Mouse (Mus musculus) thymus, adult 2 months (tissue): ENCODE measurements around the gene Ift80. TPM values are rescaled to one million over a fixed set of nuclear protein-coding genes. Genes with fewer than 3 reads are reported as not detected.

Experiments
- DNase-seq: peaks from one replicate; pipeline ENCODE4 v3.0.0; 2021
- H3K27ac ChIP-seq: fragments of 200-500 bp; 2 replicates; pipeline ENCODE4 v1.5.1; 2012; ENCODE audit warnings: low read length, control low read depth; ENCODE audit not compliant: control insufficient read depth, insufficient read depth
- H3K27me3 ChIP-seq: fragments of 200-500 bp; 2 replicates; pipeline ENCODE4 v1.6.1; 2012; ENCODE audit warnings: mild to moderate bottlenecking, low read length, moderate library complexity, mixed read lengths; ENCODE audit not compliant: control insufficient read depth, insufficient read depth
- H3K36me3 ChIP-seq: fragments of 200-500 bp; 2 replicates; pipeline ENCODE4 v1.6.1; 2012; ENCODE audit warnings: mild to moderate bottlenecking, low read length, moderate library complexity; ENCODE audit not compliant: control insufficient read depth, insufficient read depth
- H3K4me1 ChIP-seq: fragments of 200-500 bp; replicated peaks from 2 replicates; pipeline ENCODE4 v1.6.1; 2012; ENCODE audit warnings: low read length; ENCODE audit not compliant: control insufficient read depth, insufficient read depth
- H3K4me3 ChIP-seq: fragments of 200-500 bp; 2 replicates; pipeline ENCODE4 v1.5.1; 2012; ENCODE audit warnings: mild to moderate bottlenecking, low read length, control low read depth, moderate library complexity; ENCODE audit not compliant: control insufficient read depth, insufficient read depth
- CTCF ChIP-seq: fragments of 200-500 bp; IDR thresholded peaks from 2 replicates; pipeline ENCODE4 v1.5.1; 2012; ENCODE audit warnings: mild to moderate bottlenecking, control low read depth, low read length, moderate library complexity, borderline replicate concordance; ENCODE audit not compliant: control insufficient read depth, poor library complexity, insufficient read depth; ENCODE audit errors: extremely low read depth
- POLR2A ChIP-seq: fragments of 200-500 bp; IDR thresholded peaks from 2 replicates; pipeline ENCODE4 v1.6.1; 2012; ENCODE audit warnings: mild to moderate bottlenecking, low read length, control low read depth, moderate library complexity; ENCODE audit not compliant: control insufficient read depth, poor library complexity, insufficient read depth; ENCODE audit errors: extremely low read depth
- WGBS: fragments of 180-500 bp; shearing (Covaris S2); methylation state at CpG from one replicate; pipeline ENCODE4 v1.1.7; 2018; 5-methylcytosine and 5-hydroxymethylcytosine counted together
- polyA plus RNA-seq: library from polyadenylated mRNA; depleted of rRNA; stranded (reverse); fragments of >200 nt; gene quantifications from 2 replicates; pipeline ENCODE4 v1.2.3, GENCODE M21; 2012

The Ift80 gene
- polyA plus RNA-seq, 1 experiment, result 21.3 TPM

GRCm38 (mm10) chr3:68897154-68897553 lies 107.2 kb downstream of the Ift80 start:
- Histone ChIP-seq H3K4me1 (no peaks in the 10 kb centered on the region), H3K4me3 (no peak overlapping the region), H3K27ac (no peak overlapping the region), H3K27me3 (no peaks in the 10 kb centered on the region), H3K36me3 (peaks cover 37% of the 10 kb centered on the region)
- TF ChIP-seq CTCF, result no peak
- no peak for TF ChIP-seq POLR2A
- DNase-seq, result no peak
- 96% methylated on average over 5 of the region's 5 CpGs for WGBS

GRCm38 (mm10) chr3:68895426-68895825 lies 108.9 kb downstream of the Ift80 start:
- no peak overlapping the region for H3K4me3 ChIP-seq
- TF ChIP-seq CTCF (no peak), POLR2A (no peak)
- no peaks in the 10 kb centered on the region for H3K27me3 ChIP-seq
- no peak overlapping the region for H3K27ac ChIP-seq
- no peaks in the 10 kb centered on the region for H3K4me1 ChIP-seq
- H3K36me3 ChIP-seq, result peaks cover 41% of the 10 kb centered on the region
- no peak for DNase-seq
- WGBS, result 98% methylated on average over 4 of the region's 4 CpGs

GRCm38 (mm10) chr3:68886845-68887244 lies 117.5 kb downstream of the Ift80 start:
- DNase-seq, result no peak
- Histone ChIP-seq H3K27ac (no peak overlapping the region), H3K4me3 (no peak overlapping the region), H3K4me1 (no peaks in the 10 kb centered on the region), H3K36me3 (0 out of 2 replicates have a peak, but pooled peaks cover under 1% of the 10 kb centered on the region), H3K27me3 (no peaks in the 10 kb centered on the region)
- WGBS, result 94% methylated on average over 5 of the region's 5 CpGs
- TF ChIP-seq POLR2A (no peak), CTCF (no peak)

- H3K4me1 ChIP-seq, result peaks cover 10% of the 10 kb centered on the region
Observed at GRCm38 (mm10) chr3:68874079-68874478, 130.3 kb downstream of the Ift80 start.

GRCm38 (mm10) chr3:68870568-68870950 lies 133.8 kb downstream of the Ift80 start:
- TF ChIP-seq POLR2A, result no peak
- no peak for TF ChIP-seq CTCF
- H3K27ac ChIP-seq, result no peak overlapping the region
- H3K27me3 ChIP-seq, result peaks cover 4% of the 10 kb centered on the region; the same call in 1 of the 2 replicates
- peak overlapping the region; percentile 57 for H3K4me3 ChIP-seq
- no peaks in the 10 kb centered on the region for H3K36me3 ChIP-seq
- 23% methylated on average over 15 of the region's 15 CpGs for WGBS
- peaks cover 13% of the 10 kb centered on the region for H3K4me1 ChIP-seq
- DNase-seq, result peak; percentile 3

More at GRCm38 (mm10) chr3:68874079-68874478, 130.3 kb downstream of the Ift80 start:
- DNase-seq, result no peak
- TF ChIP-seq CTCF (no peak), POLR2A (no peak)
- WGBS, result 95% methylated on average over 2 of the region's 2 CpGs
- H3K36me3 ChIP-seq, result no peaks in the 10 kb centered on the region
- H3K27ac ChIP-seq, result no peak overlapping the region
- H3K27me3 ChIP-seq, result peaks cover 4% of the 10 kb centered on the region; the same call in 1 of the 2 replicates
- H3K4me3 ChIP-seq, result no peak overlapping the region

- DNase-seq, result peak; percentile 45
- Histone ChIP-seq H3K27ac (no peak overlapping the region), H3K27me3 (peaks cover 4% of the 10 kb centered on the region; the same call in 1 of the 2 replicates), H3K4me3 (peak overlapping the region; percentile 57), H3K36me3 (no peaks in the 10 kb centered on the region), H3K4me1 (peaks cover 13% of the 10 kb centered on the region)
- TF ChIP-seq POLR2A (no peak), CTCF (peak; percentile 10; the same call in 1 of the 2 replicates)
- WGBS, result 2% methylated on average over 96 of the region's 96 CpGs
Observed at GRCm38 (mm10) chr3:68869691-68870567, 134.4 kb downstream of the Ift80 start.
